Mouse (Mus musculus) liver (tissue): ENCODE measurements at regions not wholly inside any gene's neighbourhood (a gene's known extent, or its start where the extent isn't known, plus 50 kb on each side); places are given as distances from the start of the nearest gene placed in this dataset.

ENCODE experiments used
- DNase-seq: peaks from one replicate; pipeline ENCODE4 v3.0.0-alpha.2; 2020; ENCODE audit warnings: mixed read lengths

GRCm38 (mm10) chr14:101382838-101383237, 182.7 kb upstream of the Prr30 start:
- no peak for DNase-seq

GRCm38 (mm10) chr14:101381943-101382342, 181.8 kb upstream of the Prr30 start:
- DNase-seq = no peak

- no peak for DNase-seq
Measured at GRCm38 (mm10) chr14:101379663-101380006, 179.5 kb upstream of the Prr30 start.

- DNase-seq = peak; percentile 52
Measured at GRCm38 (mm10) chr14:101378965-101379662, 179.0 kb upstream of the Prr30 start.

- no peak for DNase-seq
Measured at GRCm38 (mm10) chr14:101378545-101378944, 178.4 kb upstream of the Prr30 start.

- DNase-seq = no peak
Measured at GRCm38 (mm10) chr14:101376690-101377089, 176.6 kb upstream of the Prr30 start.

GRCm38 (mm10) chr14:101375833-101376232, 175.7 kb upstream of the Prr30 start:
- no peak for DNase-seq

GRCm38 (mm10) chr14:101373864-101374263, 173.7 kb upstream of the Prr30 start:
- DNase-seq = no peak

- no peak for DNase-seq
Measured at GRCm38 (mm10) chr14:101359860-101360259, 159.7 kb upstream of the Prr30 start.

GRCm38 (mm10) chr14:101353009-101353378, 152.9 kb upstream of the Prr30 start:
- DNase-seq = no peak

- no peak for DNase-seq
Measured at GRCm38 (mm10) chr14:101352046-101353008, 152.2 kb upstream of the Prr30 start.

- DNase-seq = no peak
Measured at GRCm38 (mm10) chr14:101340331-101340730, 140.2 kb upstream of the Prr30 start.

GRCm38 (mm10) chr14:101332015-101332414, 131.9 kb upstream of the Prr30 start:
- no peak for DNase-seq

- no peak for DNase-seq
Measured at GRCm38 (mm10) chr14:101327421-101327820, 127.3 kb upstream of the Prr30 start.

GRCm38 (mm10) chr14:101326477-101326941, 126.4 kb upstream of the Prr30 start:
- DNase-seq = no peak

- no peak for DNase-seq
Measured at GRCm38 (mm10) chr14:101323361-101323760, 123.2 kb upstream of the Prr30 start.

GRCm38 (mm10) chr14:101307920-101308319, 107.8 kb upstream of the Prr30 start:
- no peak for DNase-seq

- peak; percentile 7 for DNase-seq
Measured at GRCm38 (mm10) chr14:101304487-101305032, 104.4 kb upstream of the Prr30 start.

- DNase-seq = no peak
Measured at GRCm38 (mm10) chr14:101297841-101298240, 97.7 kb upstream of the Prr30 start.

- no peak for DNase-seq
Measured at GRCm38 (mm10) chr14:101294693-101295092, 94.6 kb upstream of the Prr30 start.

- DNase-seq = no peak
Measured at GRCm38 (mm10) chr14:101287755-101288154, 87.6 kb upstream of the Prr30 start.

GRCm38 (mm10) chr14:101269048-101269789, 69.1 kb upstream of the Prr30 start:
- no peak for DNase-seq

- no peak for DNase-seq
Measured at GRCm38 (mm10) chr14:101267536-101267935, 67.4 kb upstream of the Prr30 start.
